Mouse (Mus musculus): Measurements from ENCODE around the gene Ttc1.

Ttc1 gene

GRCm38 (mm10) chr11:43705751-43706150 lies 42.1 kb downstream of the Ttc1 start:
- ATAC-seq (ENCODE audit: low TSS enrichment): peak; percentile 52; the same call in 1 of the 2 replicates

- peak; percentile 58 for ATAC-seq (ENCODE audit: low TSS enrichment)
Observed at GRCm38 (mm10) chr11:43703552-43703951, 44.3 kb downstream of the Ttc1 start.

GRCm38 (mm10) chr11:43700291-43700690 lies 47.5 kb downstream of the Ttc1 start:
- ATAC-seq (ENCODE audit: low TSS enrichment): no peak

GRCm38 (mm10) chr11:43698621-43699020 lies 49.2 kb downstream of the Ttc1 start:
- ATAC-seq (ENCODE audit: low TSS enrichment): no peak; the same call in 1 of the 2 replicates

GRCm38 (mm10) chr11:43696623-43697022 lies 51.2 kb downstream of the Ttc1 start:
- ATAC-seq (ENCODE audit: low TSS enrichment): no peak

- ATAC-seq (ENCODE audit: low TSS enrichment): no peak
Observed at GRCm38 (mm10) chr11:43688850-43689249, 59.0 kb downstream of the Ttc1 start.

GRCm38 (mm10) chr11:43682415-43683217 lies 65.2 kb downstream of the Ttc1 start:
- peak; percentile 63 for ATAC-seq (ENCODE audit: low TSS enrichment)

GRCm38 (mm10) chr11:43681472-43682414 lies 66.1 kb downstream of the Ttc1 start, which contains the start of gene Pwwp2a:
TSS of gene Pwwp2a (plus strand) at chr11:43681998.
- ATAC-seq (ENCODE audit: low TSS enrichment): peak; percentile 89

All from frontal cortex, adult (tissue).